Mouse (Mus musculus): Measurements from ENCODE around the gene Igf1.
A peak's percentile ranks its signal among the peaks of the same experiment; 100 is the strongest.

Gene Igf1

GRCm38 (mm10) chr10:87861104-87861455 lies 3.0 kb downstream of the Igf1 start:
- DNase-seq: no peak

GRCm38 (mm10) chr10:87862899-87863298 lies 4.8 kb downstream of the Igf1 start:
- peak; percentile 38 for DNase-seq

DNA sequence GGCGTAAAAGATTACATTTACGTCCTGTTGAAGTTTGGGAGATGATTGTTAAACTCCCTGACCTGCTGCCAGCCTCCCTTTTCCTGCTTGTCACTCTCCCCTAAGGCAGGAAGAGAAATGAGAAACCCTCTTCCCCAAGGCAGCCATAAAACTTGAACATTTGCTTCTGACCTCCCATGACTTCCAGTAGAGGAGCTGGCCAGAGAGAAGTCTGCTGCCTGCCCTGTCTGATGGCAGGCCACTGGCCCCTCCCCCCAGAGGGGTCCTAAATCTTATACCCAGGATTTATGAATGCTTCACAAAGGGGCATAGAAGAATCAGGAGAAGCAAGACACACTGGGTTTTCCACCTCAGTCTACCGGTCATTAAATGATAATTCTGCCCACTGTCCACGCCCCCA lies 5.3 kb downstream of the Igf1 start:
- DNase-seq: no peak

DNA sequence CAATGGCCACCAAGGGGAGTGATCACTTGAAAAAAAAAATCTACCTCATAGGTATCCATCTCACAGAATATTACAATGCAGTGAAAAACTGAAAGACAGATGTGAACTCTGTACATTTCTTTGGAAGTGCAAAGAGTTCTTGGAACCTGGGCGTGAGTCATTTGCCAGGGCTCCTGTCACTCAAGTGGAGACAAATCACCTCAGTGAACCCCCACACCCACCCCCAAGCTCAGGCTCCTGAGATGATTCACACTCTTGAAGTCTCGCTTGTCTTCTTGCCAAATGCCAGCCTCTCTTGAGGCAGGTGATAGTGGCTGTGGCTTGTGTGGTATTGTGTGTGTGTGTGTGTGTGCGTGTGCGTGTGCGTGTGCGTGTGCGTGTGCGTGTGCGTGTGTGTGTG lies 7.6 kb downstream of the Igf1 start:
- no peak for DNase-seq

- no peak for DNase-seq
These were observed 8.4 kb downstream of the Igf1 start for GRCm38 (mm10) chr10:87866448-87866847.

GRCm38 (mm10) chr10:87867217-87867616 lies 9.2 kb downstream of the Igf1 start:
- no peak for DNase-seq

- DNase-seq: no peak
These were observed 9.6 kb downstream of the Igf1 start for GRCm38 (mm10) chr10:87867631-87868030.

GRCm38 (mm10) chr10:87868349-87869053 lies 10.4 kb downstream of the Igf1 start:
- DNase-seq: no peak

- no peak for DNase-seq
These were observed 11.1 kb downstream of the Igf1 start for GRCm38 (mm10) chr10:87869151-87869550.

GRCm38 (mm10) chr10:87869691-87870090 lies 11.6 kb downstream of the Igf1 start:
- no peak for DNase-seq

GRCm38 (mm10) chr10:87871863-87872647 lies 14.0 kb downstream of the Igf1 start:
- no peak for DNase-seq

DNA sequence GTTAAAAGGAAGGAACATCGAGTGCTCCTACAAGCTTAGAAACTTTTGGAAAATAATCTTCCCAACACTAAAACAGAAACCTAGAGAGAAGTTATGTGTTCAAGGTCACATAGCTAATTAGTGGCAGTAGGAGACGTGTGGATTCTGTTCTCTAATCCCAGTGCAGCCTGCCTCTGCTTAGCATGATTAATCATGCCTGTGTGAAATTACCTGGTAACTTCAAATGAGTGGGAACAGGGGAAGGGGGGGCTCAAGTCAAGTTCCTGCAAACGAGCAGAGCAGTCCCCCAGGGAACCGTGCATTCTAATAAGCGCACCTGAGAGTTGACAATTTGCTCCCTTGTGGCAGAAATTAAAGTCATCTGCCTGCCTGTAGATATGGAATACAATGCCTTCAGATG lies 14.8 kb downstream of the Igf1 start:
- DNase-seq: no peak

DNA sequence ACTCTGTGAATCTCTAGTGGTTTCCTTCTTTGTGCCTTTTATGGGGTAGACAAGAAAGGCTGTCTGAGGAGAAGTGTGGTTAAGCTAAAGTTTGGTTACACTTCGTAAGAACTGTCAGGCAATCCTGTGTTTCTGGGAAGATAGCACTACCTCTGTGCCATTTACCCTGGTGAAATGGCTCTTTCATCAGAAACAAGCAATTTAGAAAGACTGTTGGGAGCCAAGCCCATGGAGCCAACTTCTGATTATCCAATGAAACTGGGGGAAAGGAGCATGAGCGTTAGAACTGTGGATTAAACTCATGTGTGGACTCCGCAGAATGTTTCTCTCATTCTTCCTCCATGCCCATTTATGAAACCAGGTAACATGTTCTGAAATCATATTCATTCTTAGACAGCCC lies 15.5 kb downstream of the Igf1 start:
- no peak for DNase-seq

GRCm38 (mm10) chr10:87880071-87880785 lies 22.2 kb downstream of the Igf1 start:
- DNase-seq: no peak

- DNase-seq: no peak
These were observed 27.4 kb downstream of the Igf1 start for GRCm38 (mm10) chr10:87885326-87886040.

GRCm38 (mm10) chr10:87889850-87890249 lies 31.8 kb downstream of the Igf1 start:
- DNase-seq: no peak

- DNase-seq: no peak
These were observed 34.2 kb downstream of the Igf1 start for GRCm38 (mm10) chr10:87892256-87892655.

DNA sequence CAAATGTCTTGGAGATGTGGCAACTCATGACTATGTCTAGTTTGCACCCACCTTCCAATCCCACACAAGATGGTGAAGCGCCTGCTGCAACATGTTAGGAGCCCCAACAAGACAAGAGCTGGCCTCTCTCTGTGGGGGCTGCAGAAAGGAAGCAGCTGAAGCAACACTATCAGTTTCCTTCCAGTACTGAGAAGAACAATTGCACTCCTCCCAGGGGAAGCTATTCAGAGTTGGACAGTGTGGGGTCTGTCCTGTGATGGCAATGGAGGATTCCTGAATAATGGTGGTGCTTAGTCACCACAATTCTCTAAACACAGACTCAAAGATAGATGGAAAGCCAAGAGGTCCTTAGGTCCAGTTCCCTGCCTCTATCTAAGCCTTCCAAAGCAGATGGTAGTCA lies 35.2 kb downstream of the Igf1 start:
- DNase-seq: no peak

DNA sequence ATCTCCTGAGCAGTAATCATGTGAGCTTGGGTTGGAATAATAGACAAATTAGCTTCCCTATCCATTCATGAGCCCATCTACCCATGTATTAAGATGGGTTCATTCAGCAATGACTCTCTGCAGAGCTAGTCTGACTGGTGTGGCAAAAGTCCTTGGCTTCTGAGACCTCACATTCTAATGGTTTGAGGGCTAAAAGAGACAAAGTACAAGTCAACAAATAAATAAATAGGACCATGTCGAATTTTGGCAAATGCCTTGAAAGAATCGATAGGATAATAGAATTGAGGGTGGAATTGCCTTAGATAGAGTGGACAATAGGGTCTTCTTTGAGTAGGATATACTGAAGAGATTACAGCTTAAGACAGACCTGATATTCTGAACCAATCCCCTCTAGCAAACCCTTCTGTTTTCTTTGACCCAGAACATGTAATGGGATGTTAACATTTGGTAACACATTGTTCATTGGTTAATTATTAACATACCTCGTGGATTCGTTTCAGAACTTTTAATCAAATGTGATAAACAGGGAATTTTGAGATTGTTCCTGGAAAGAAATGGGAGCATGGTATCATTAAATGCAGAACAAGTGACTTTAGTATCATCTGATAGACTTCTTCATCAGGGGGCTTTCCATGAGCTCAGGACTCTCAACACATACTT lies 36.5 kb downstream of the Igf1 start:
- no peak for DNase-seq

- no peak for DNase-seq
These were observed 37.3 kb downstream of the Igf1 start for GRCm38 (mm10) chr10:87895351-87895750.

GRCm38 (mm10) chr10:87897331-87897730 lies 39.3 kb downstream of the Igf1 start:
- DNase-seq: no peak

DNA sequence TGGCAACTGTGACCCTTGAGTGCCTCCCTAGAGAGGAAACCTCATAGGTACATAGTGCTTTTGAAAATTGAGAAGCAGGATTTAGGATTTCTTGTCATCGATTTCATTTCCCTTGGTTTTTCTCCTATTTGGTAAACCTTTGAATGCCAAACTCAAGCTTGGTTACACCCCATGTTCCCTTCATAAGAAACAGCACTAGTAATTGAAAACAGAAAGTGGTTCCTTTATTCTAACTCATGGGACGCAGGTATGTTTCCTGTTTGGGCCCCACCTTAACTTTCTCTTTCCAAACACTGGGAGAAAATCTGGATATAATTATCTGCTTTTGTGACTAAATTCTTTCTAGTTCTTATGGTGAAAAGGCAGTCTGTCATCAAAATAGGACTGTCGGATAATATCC lies 40.8 kb downstream of the Igf1 start:
- DNase-seq: no peak

DNA sequence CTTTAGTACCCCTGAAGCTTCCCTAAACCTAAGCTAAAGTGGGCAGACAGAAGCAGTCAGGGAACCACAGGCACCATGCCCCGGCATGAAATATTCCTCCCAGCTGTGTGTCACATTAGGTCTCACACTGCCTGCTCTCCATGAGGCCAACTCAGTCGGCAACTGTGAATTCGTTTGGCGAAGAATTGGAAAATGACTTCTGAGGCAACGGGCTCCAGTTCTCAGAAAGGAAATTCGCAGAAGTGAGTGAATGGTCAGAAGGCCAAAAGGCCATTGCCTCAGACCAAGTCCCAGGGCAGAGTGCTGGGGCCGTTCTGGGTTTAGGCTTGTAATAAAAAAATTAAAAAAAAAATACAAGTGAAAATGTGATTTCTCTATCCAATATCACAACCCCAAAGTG lies 43.9 kb downstream of the Igf1 start:
- peak; percentile 21 for DNase-seq

All from kidney, adult 18-20 months (tissue).